In genomic region chr10:108432194-108432593, GRCm38 (mm10) we compare ENCODE assay signal across 10 mouse cellular contexts.
DNase-seq lines count a peak whose midpoint lies in the region; ATAC-seq and TF ChIP-seq lines count a peak whose summit lies in the region.
"Had no signal": no experiment of that assay in that cellular context is flagged by ENCODE, and none has a peak within 500 bp of the region (broad histone marks: within the 10 kb centered on the region; RNA-seq: fewer than 3 reads in every experiment).

No protein-coding gene starts in this region.

- no peak for TF ChIP-seq CTCF in brain, embryonic 14.5 days (IDR thresholded peaks at IDR 0.05; ENCODE audit: borderline replicate concordance, extremely low read depth, insufficient read depth, insufficient read length)

- H3K9me3 ChIP-seq in heart, embryonic 13.5 days = no peaks in the 10 kb centered on the region
- no peaks in the 10 kb centered on the region for H3K9me3 ChIP-seq in liver, embryonic 11.5 days (ENCODE audit: control insufficient read depth, low read length)
- no peaks in the 10 kb centered on the region for H3K9me3 ChIP-seq in neural tube, embryonic 15.5 days (replicated peaks)

- no peak overlapping the region for H3K27ac ChIP-seq in heart, embryonic 13.5 days (replicated peaks)
- no peak overlapping the region for H3K27ac ChIP-seq in liver, embryonic 11.5 days (ENCODE audit: low read depth, low read length)
- H3K27ac ChIP-seq in neural tube, embryonic 15.5 days (replicated peaks) = no peak overlapping the region
- H3K27ac ChIP-seq: stomach, postnatal 0 days had no signal

- 19% methylated on average over 10 of the region's 10 CpGs for WGBS in heart, embryonic 13.5 days
- WGBS in liver, embryonic 11.5 days = 39% methylated on average over 10 of the region's 10 CpGs
- 42% methylated on average over 10 of the region's 10 CpGs for WGBS in neural tube, embryonic 15.5 days

- TF ChIP-seq POLR2A in brain, embryonic 14.5 days (IDR thresholded peaks at IDR 0.05; ENCODE audit: borderline replicate concordance, extremely low read depth, insufficient read depth, insufficient read length, poor library complexity, severe bottlenecking) = no peak

- no peak overlapping the region for H3K9ac ChIP-seq in heart, embryonic 13.5 days
- no peak overlapping the region for H3K9ac ChIP-seq in liver, embryonic 11.5 days (ENCODE audit: low read depth, low read length)
- no peak overlapping the region for H3K9ac ChIP-seq in neural tube, embryonic 15.5 days (replicated peaks)

- peak overlapping the region; percentile 54 for H3K4me2 ChIP-seq in heart, embryonic 13.5 days
- no peak overlapping the region for H3K4me2 ChIP-seq in liver, embryonic 11.5 days
- no peak overlapping the region for H3K4me2 ChIP-seq in neural tube, embryonic 15.5 days

- no peak for DNase-seq in heart, postnatal 25 days (ENCODE audit: low spot score)
- DNase-seq in 3134 (ENCODE audit: extremely low read depth, insufficient read length, low spot score) = peak; percentile 35
- peak; percentile 51 for DNase-seq in brain, embryonic 14.5 days (ENCODE audit: low read depth)
- DNase-seq in liver, embryonic 11.5 days (ENCODE audit: low spot score) = no peak
- no peak for DNase-seq in c-Kit-positive CD71-positive TER-119-positive erythroid progenitor cells, embryonic 14.5 days (ENCODE audit: low spot score)
- DNase-seq: gastrocnemius, postnatal 14 days had no signal

- no peaks in the 10 kb centered on the region for H3K36me3 ChIP-seq in heart, embryonic 13.5 days
- H3K36me3 ChIP-seq in liver, embryonic 11.5 days (ENCODE audit: control insufficient read depth, insufficient read depth, low read length) = no peaks in the 10 kb centered on the region
- no peaks in the 10 kb centered on the region for H3K36me3 ChIP-seq in neural tube, embryonic 15.5 days

- ATAC-seq in heart, embryonic 13.5 days (ENCODE audit: extremely low read depth, insufficient number of reproducible peaks, low FRiP score, low TSS enrichment) = no peak
- ATAC-seq in liver, embryonic 11.5 days (replicated peaks; ENCODE audit: low FRiP score) = peak; percentile 55; the same call in 1 of the 2 replicates
- no peak for ATAC-seq in neural tube, embryonic 15.5 days (ENCODE audit: low FRiP score)
- ATAC-seq in granulocyte monocyte progenitor cell, adult 5-6 weeks (replicated peaks; ENCODE audit: poor library complexity, severe bottlenecking) = no peak

- intact Hi-C loops in heart, postnatal 25 days (cut with DNase I) = no loop called here

- H3K4me3 ChIP-seq in heart, embryonic 13.5 days = no peak overlapping the region; the same call in 1 of the 2 replicates
- no peak overlapping the region for H3K4me3 ChIP-seq in liver, embryonic 11.5 days (ENCODE audit: low read depth, low read length)
- no peak overlapping the region for H3K4me3 ChIP-seq in neural tube, embryonic 15.5 days (replicated peaks)

- peaks cover 48% of the 10 kb centered on the region for H3K4me1 ChIP-seq in heart, embryonic 13.5 days
- H3K4me1 ChIP-seq in liver, embryonic 11.5 days (replicated peaks; ENCODE audit: control insufficient read depth, insufficient read depth, low read length) = peaks cover 5% of the 10 kb centered on the region; the same call in 1 of the 2 replicates
- H3K4me1 ChIP-seq in neural tube, embryonic 15.5 days = no peaks in the 10 kb centered on the region

- no peaks in the 10 kb centered on the region for H3K27me3 ChIP-seq in heart, embryonic 13.5 days (replicated peaks)
- H3K27me3 ChIP-seq in liver, embryonic 11.5 days (replicated peaks; ENCODE audit: control insufficient read depth, insufficient read depth, low read length) = no peaks in the 10 kb centered on the region
- H3K27me3 ChIP-seq in neural tube, embryonic 15.5 days (replicated peaks) = no peaks in the 10 kb centered on the region

Comparison
In these comparisons a context has a peak if more than half of its experiments do, and no peak if none do; other contexts are left out.
1. DNase-seq: peak in 3134 (single experiment) and brain, embryonic 14.5 days (single experiment); none in heart, postnatal 25 days (single experiment), liver, embryonic 11.5 days (single experiment) and c-Kit-positive CD71-positive TER-119-positive erythroid progenitor cells, embryonic 14.5 days (single experiment).